Comparison of ENCODE assay signal across 9 mouse cellular contexts in genomic region chr6:87788896-87789587, GRCm38 (mm10). TPM values are rescaled to one million over a fixed set of nuclear protein-coding genes. Genes with fewer than 3 reads are reported as not detected.
DNase-seq lines count a peak whose midpoint lies in the region; ATAC-seq lines count a peak whose summit lies in the region.
"Had no signal": no experiment of that assay in that cellular context is flagged by ENCODE, and none has a peak within 500 bp of the region (broad histone marks: within the 10 kb centered on the region; RNA-seq: fewer than 3 reads in every experiment).

No protein-coding gene starts in this region.

- H3K4me2 ChIP-seq in midbrain, embryonic 15.5 days: no peak overlapping the region

- H3K9ac ChIP-seq in midbrain, embryonic 15.5 days: no peak overlapping the region

- peaks cover 9% of the 10 kb centered on the region; the same call in 1 of the 2 replicates for H3K36me3 ChIP-seq in midbrain, embryonic 15.5 days (replicated peaks)

- H3K4me3 ChIP-seq in midbrain, embryonic 15.5 days: no peak overlapping the region
- H3K4me3 ChIP-seq: megakaryocyte, embryonic 14.5 days had no signal

- WGBS in midbrain, embryonic 15.5 days: 49% methylated on average over 5 of the region's 5 CpGs

- H3K9me3 ChIP-seq in midbrain, embryonic 15.5 days: no peaks in the 10 kb centered on the region
- H3K9me3 ChIP-seq: megakaryocyte, embryonic 14.5 days had no signal

- peak; percentile 76 for ATAC-seq in granulocyte monocyte progenitor cell, adult 5-6 weeks (replicated peaks; ENCODE audit: poor library complexity, severe bottlenecking)
- ATAC-seq in midbrain, embryonic 15.5 days (replicated peaks): no peak

- no peaks in the 10 kb centered on the region for H3K27me3 ChIP-seq in midbrain, embryonic 15.5 days (replicated peaks)
- H3K27me3 ChIP-seq: megakaryocyte, embryonic 14.5 days had no signal

- H3K4me1 ChIP-seq in midbrain, embryonic 15.5 days: peaks cover 9% of the 10 kb centered on the region

- H3K27ac ChIP-seq in midbrain, embryonic 15.5 days: 0 out of 2 replicates have a peak overlapping the region, but pooled peaks have one; percentile 31

- peak; percentile 29 for DNase-seq in cerebellum, adult 9-10 months
- no peak for DNase-seq in cerebellum, adult 11 months
- peak; percentile 94 for DNase-seq in 416B (ENCODE audit: low read depth)
- DNase-seq in kidney, postnatal 4 days: peak; percentile 73 to 82
- no peak for DNase-seq in thymus, adult 18-20 months
- DNase-seq in right cerebral cortex, postnatal 4 days: no peak

RNA-seq across cellular contexts. Expression of gene Gp9, which starts 11.2 kb away (rescaled TPM):
- total RNA-seq in granulocyte monocyte progenitor cell, adult 5-6 weeks (2014; fragmentation: Nextera tagmentation): 0.88 TPM in 1 of 2 replicates, not detected in the other
- total RNA-seq in granulocyte monocyte progenitor cell, adult 5-6 weeks (2017): 0.30 TPM in 1 of 2 replicates, not detected in the other
- polyA plus RNA-seq in midbrain, embryonic 15.5 days (2015; fragmentation: Nextera tagmentation; extraction: Ambion mirVana): 0.93 and 1.0 TPM in 2 replicates

RNA-seq across cellular contexts. Expression of gene Rab43, which starts 22.9 kb away (rescaled TPM):
- total RNA-seq in granulocyte monocyte progenitor cell, adult 5-6 weeks (2014; fragmentation: Nextera tagmentation): 18.8 and 36.7 TPM in 2 replicates
- 4.2 and 6.4 TPM in 2 replicates for total RNA-seq in granulocyte monocyte progenitor cell, adult 5-6 weeks (2017)
- 10.2 and 12.6 TPM in 2 replicates for polyA plus RNA-seq in midbrain, embryonic 15.5 days (2015; fragmentation: Nextera tagmentation; extraction: Ambion mirVana)

RNA-seq across cellular contexts. Expression of gene Gm45140, which starts 46.6 kb away (rescaled TPM):
- 2.2 and 5.6 TPM in 2 replicates for total RNA-seq in granulocyte monocyte progenitor cell, adult 5-6 weeks (2014; fragmentation: Nextera tagmentation)
- total RNA-seq in granulocyte monocyte progenitor cell, adult 5-6 weeks (2017): 11.6 and 14.3 TPM in 2 replicates
- polyA plus RNA-seq in midbrain, embryonic 15.5 days (2015; fragmentation: Nextera tagmentation; extraction: Ambion mirVana): 2.9 and 3.0 TPM in 2 replicates

RNA-seq across cellular contexts. Expression of gene Isy1, which starts 49.6 kb away (rescaled TPM):
- 58.9 and 61.0 TPM in 2 replicates for total RNA-seq in granulocyte monocyte progenitor cell, adult 5-6 weeks (2014; fragmentation: Nextera tagmentation)
- 108 and 127 TPM in 2 replicates for total RNA-seq in granulocyte monocyte progenitor cell, adult 5-6 weeks (2017)
- polyA plus RNA-seq in midbrain, embryonic 15.5 days (2015; fragmentation: Nextera tagmentation; extraction: Ambion mirVana): 19.3 and 20.9 TPM in 2 replicates

RNA-seq across cellular contexts. Expression of gene Efcc1, which starts 58.4 kb away (rescaled TPM):
- 0.11 and 1.3 TPM in 2 replicates for total RNA-seq in granulocyte monocyte progenitor cell, adult 5-6 weeks (2014; fragmentation: Nextera tagmentation)
- 1.5 and 4.8 TPM in 2 replicates for total RNA-seq in granulocyte monocyte progenitor cell, adult 5-6 weeks (2017)
- 5.4 and 6.7 TPM in 2 replicates for polyA plus RNA-seq in midbrain, embryonic 15.5 days (2015; fragmentation: Nextera tagmentation; extraction: Ambion mirVana)

Comparison
In these comparisons a context has a peak if more than half of its experiments do, and no peak if none do; other contexts are left out.
1. DNase-seq: peak in cerebellum, adult 9-10 months (single experiment), 416B (single experiment) and kidney, postnatal 4 days (2 of 2); none in cerebellum, adult 11 months (single experiment), thymus, adult 18-20 months (0 of 2) and right cerebral cortex, postnatal 4 days (single experiment).